Mouse (Mus musculus) forelimb bud, embryonic 11.5 days (tissue): ENCODE results near the gene Cmah.

Experiments
- DNase-seq: peaks from one replicate; pipeline ENCODE4 v3.0.0-alpha.2; 2012; ENCODE audit warnings: low read depth, low spot score

Cmah gene

GRCm38 (mm10) chr13:24481615-24482295 lies 154.6 kb downstream of the Cmah start:
- DNase-seq, result peak; percentile 46

- no peak for DNase-seq
Measured at GRCm38 (mm10) chr13:24483691-24484090, 156.5 kb downstream of the Cmah start.

DNA sequence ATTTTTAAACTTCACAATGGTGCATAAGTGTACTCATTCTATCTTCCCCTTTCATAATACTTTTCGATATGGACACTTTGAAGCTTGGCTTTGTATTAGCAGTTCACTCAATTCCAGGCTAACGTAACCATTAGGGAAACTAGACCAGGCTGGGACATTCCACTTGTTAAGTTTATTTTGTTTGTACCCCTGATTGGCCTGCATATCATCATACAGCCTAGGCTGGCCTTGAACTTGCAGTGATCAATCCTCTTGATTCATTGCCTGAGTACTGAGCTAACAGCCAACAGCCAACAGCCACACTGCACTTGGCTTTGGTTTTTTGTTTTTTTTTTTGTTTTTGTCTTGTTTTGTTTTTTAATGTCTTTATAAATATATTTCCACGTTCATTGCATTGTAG lies 157.6 kb downstream of the Cmah start:
- DNase-seq, result no peak

- no peak for DNase-seq
Measured at GRCm38 (mm10) chr13:24485964-24486363, 158.8 kb downstream of the Cmah start.

DNA sequence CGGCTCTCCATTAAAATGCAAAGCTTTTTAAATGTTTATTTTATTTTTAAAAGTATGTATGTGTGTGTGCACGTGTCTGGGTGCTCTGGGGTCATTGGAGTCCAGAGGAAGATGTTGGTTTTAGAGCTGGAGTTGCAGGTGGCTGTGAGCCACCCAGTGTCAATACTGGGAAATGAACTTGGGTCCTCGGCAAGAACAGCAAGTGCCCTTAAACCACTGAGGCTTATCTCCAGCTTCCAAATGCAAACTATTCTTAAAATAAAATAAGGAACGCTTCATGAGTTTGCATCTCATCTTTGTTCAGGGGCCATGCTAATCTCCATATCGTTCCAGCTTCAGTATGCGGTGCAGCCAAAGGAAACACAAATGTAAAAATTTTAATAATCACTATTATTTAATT lies 159.2 kb downstream of the Cmah start:
- no peak for DNase-seq

- no peak for DNase-seq
Measured at GRCm38 (mm10) chr13:24487061-24487460, 159.9 kb downstream of the Cmah start.

- no peak for DNase-seq
Measured at GRCm38 (mm10) chr13:24487546-24487945, 160.3 kb downstream of the Cmah start.

DNA sequence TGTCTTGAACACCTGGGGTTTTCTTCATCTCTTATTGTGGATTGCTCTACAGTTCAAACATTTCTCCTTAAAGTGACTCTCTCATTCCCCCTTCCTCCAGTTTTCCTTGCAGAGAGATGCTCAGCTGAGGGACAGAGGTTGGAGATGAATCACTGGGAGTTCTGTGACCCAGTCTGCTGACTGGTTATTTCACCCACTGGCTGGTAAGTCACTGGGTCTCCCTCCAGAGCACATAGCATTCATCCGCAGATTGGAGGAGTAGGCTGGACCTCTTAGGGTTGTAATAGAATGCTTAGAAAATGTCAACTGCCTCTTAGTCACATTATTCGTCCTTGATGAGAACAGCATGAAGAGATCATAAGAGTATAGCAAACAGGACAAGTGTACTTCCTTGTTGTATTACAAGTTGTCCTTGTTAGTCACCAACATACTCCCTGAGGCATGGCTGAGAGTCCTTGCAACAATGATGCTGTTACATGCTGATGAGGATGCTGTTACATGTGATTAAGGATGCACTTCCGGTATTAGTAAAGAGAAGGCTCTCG lies 161.4 kb downstream of the Cmah start:
- DNase-seq, result no peak

DNA sequence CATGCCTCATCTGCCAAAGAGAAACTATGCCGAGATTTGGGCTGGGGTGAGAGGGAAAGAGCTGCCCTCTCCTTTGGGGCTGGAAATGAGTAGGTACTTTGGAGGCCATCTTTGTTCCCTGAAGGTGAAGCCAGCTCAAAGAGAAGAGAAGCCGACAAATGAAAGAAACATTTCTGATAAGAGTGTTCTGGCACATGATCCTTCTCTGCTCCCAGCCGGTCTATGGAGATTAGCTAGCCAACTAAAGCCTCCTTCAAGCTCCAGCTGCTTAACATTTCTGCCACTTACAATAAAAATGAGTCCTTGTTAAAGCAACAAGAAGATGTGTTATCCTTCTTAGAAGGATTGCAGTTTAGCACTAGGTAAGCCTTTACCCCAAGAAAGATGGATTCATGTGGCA lies 162.3 kb downstream of the Cmah start:
- DNase-seq, result no peak

GRCm38 (mm10) chr13:24490041-24490440 lies 162.8 kb downstream of the Cmah start:
- no peak for DNase-seq

- no peak for DNase-seq
Measured at GRCm38 (mm10) chr13:24491101-24491500, 163.9 kb downstream of the Cmah start.

DNA sequence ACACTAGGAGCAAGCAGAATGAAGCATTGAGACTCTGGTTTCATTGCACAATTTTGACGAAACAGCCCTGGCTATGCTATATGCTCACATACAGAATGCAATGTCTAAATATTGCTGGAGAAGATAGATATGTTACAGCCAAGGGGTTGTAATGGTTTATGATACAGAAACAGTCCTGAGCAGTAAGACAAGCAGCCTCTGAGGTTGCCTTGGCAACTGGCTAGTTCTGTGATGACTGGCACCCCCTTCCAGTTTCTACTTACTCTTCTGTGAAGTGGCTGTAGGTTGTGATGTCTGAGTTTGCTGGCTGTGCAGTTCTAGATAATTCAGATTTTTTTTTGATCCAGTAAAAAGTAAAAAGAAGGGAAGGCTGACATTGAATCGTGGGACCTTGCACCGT lies 166.6 kb downstream of the Cmah start:
- no peak for DNase-seq

- no peak for DNase-seq
Measured at GRCm38 (mm10) chr13:24496353-24496752, 169.1 kb downstream of the Cmah start.

GRCm38 (mm10) chr13:24497001-24497400 lies 169.8 kb downstream of the Cmah start:
- no peak for DNase-seq

GRCm38 (mm10) chr13:24498342-24498741 lies 171.1 kb downstream of the Cmah start:
- DNase-seq, result no peak

- no peak for DNase-seq
Measured at GRCm38 (mm10) chr13:24499505-24499904, 172.3 kb downstream of the Cmah start.

DNA sequence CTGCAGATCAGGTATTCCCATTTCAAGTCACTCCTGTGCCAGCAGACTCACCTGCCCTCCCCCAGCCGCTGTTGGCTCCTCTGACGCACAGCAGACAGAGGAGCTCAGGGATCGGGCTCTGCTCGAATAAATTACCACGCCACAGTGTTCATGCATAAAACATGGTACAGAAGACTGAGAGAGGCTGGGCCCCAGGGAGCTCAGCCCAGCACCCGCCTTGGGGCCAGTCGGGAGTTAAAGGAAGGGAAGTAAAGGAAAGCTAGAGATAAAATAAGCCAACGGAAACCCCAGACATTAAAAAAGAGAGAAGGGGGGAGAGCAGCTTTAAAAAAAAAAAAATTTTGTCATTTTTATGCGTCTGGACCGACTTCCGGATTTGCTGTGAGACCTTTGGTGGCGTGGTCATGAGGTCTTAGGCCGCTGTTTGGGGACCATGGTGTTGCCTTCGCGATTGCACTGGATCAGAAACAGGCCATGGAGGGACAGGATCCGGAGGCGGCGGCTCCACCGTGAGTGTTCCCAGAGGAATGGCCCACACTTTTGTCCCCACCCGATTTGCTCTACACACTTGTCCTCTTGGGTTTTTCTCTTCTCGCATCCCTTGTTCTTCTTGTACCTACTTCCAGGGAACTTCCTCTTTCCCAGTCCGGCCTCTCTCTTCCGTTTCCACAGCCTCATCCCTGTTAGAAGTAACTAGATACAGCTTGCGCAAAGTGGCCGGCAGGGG lies 174.1 kb downstream of the Cmah start:
- DNase-seq, result no peak

- no peak for DNase-seq
Measured at GRCm38 (mm10) chr13:24501919-24502318, 174.7 kb downstream of the Cmah start.

GRCm38 (mm10) chr13:24505812-24506211 lies 178.6 kb downstream of the Cmah start:
- no peak for DNase-seq

GRCm38 (mm10) chr13:24507156-24507555 lies 180.0 kb downstream of the Cmah start:
- DNase-seq, result no peak

GRCm38 (mm10) chr13:24508917-24509316 lies 181.7 kb downstream of the Cmah start:
- no peak for DNase-seq

GRCm38 (mm10) chr13:24511367-24511766 lies 184.2 kb downstream of the Cmah start:
- DNase-seq, result no peak

DNA sequence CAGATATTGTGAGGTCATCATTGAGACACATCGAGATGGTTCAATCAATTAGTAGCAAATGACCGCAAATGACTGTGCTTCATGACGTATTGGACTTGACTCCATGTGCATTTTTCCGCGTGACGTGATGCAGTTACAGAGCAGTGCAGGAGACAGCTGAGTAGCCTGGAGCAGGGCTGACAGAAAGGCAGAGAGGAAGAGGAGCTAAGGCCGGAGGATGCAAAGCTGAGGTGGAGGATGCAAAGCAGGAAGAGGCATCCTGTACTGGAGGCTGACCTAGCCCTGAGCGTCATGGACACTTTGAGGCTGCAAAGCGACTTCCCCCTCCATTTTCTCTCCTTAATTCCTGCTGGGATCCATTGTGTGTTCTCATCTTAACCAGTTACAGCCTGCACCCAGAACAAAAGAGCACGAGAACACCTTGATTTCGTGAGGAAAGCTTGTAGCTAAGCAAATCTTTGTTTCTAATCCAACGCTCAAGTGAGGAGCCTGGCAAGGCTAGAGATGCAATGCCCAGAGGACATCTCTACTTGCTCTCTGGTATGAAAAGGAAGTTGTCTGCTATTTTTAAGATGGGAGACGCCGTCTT lies 184.8 kb downstream of the Cmah start:
- DNase-seq, result no peak
